In genomic region chr8:107023479-107023878, GRCm38 (mm10) we compare ENCODE assay signal across 25 mouse cellular contexts. TPM values are rescaled to one million over a fixed set of nuclear protein-coding genes. Genes with fewer than 3 reads are reported as not detected.
A peak's percentile ranks its signal among the peaks of the same experiment; 100 is the strongest.
DNase-seq lines count a peak whose midpoint lies in the region; ATAC-seq and TF ChIP-seq lines count a peak whose summit lies in the region.
"Had no signal": no experiment of that assay in that cellular context is flagged by ENCODE, and none has a peak within 500 bp of the region (broad histone marks: within the 10 kb centered on the region; RNA-seq: fewer than 3 reads in every experiment).

No protein-coding gene starts in this region.

- no peak overlapping the region for H3K4me2 ChIP-seq in forebrain, embryonic 13.5 days
- no peak overlapping the region for H3K4me2 ChIP-seq in stomach, postnatal 0 days (replicated peaks; ENCODE audit: low read depth)
- H3K4me2 ChIP-seq: embryonic facial prominence, embryonic 13.5 days; forebrain, embryonic 15.5 days; heart, embryonic 11.5 days; heart, embryonic 15.5 days; hindbrain, embryonic 13.5 days had no signal

- H3K9ac ChIP-seq in forebrain, embryonic 13.5 days, result 0 out of 2 replicates have a peak overlapping the region, but pooled peaks have one; percentile 5
- no peak overlapping the region for H3K9ac ChIP-seq in stomach, postnatal 0 days (ENCODE audit: low read length)
- H3K9ac ChIP-seq: embryonic facial prominence, embryonic 13.5 days; forebrain, embryonic 15.5 days; heart, embryonic 15.5 days; hindbrain, embryonic 13.5 days had no signal

- H3K4me3 ChIP-seq in forebrain, embryonic 13.5 days, result no peak overlapping the region
- H3K4me3 ChIP-seq in forebrain, embryonic 10.5 days, result no peak overlapping the region
- no peak overlapping the region for H3K4me3 ChIP-seq in stomach, postnatal 0 days (ENCODE audit: low read depth, low read length)
- no peak overlapping the region for H3K4me3 ChIP-seq in thymus, adult 2 months (ENCODE audit: control insufficient read depth, insufficient read depth, low read length)
- H3K4me3 ChIP-seq: embryonic facial prominence, embryonic 13.5 days; forebrain, embryonic 15.5 days; heart, adult 2 months; heart, embryonic 15.5 days; hindbrain, embryonic 13.5 days had no signal

- H3K36me3 ChIP-seq in forebrain, embryonic 13.5 days (ENCODE audit: poor library complexity, severe bottlenecking), result no peaks in the 10 kb centered on the region
- H3K36me3 ChIP-seq in forebrain, embryonic 10.5 days (replicated peaks), result no peaks in the 10 kb centered on the region
- no peaks in the 10 kb centered on the region for H3K36me3 ChIP-seq in stomach, postnatal 0 days (ENCODE audit: control insufficient read depth, insufficient read depth, low read length)
- no peaks in the 10 kb centered on the region for H3K36me3 ChIP-seq in thymus, adult 2 months (ENCODE audit: control insufficient read depth, insufficient read depth, low read length)
- H3K36me3 ChIP-seq: embryonic facial prominence, embryonic 13.5 days; forebrain, embryonic 15.5 days; G1E; heart, embryonic 15.5 days; hindbrain, embryonic 13.5 days had no signal

- no peak overlapping the region for H3K27ac ChIP-seq in forebrain, embryonic 13.5 days
- no peak overlapping the region for H3K27ac ChIP-seq in forebrain, embryonic 10.5 days
- 0 out of 2 replicates have a peak overlapping the region, but pooled peaks have one; percentile 6 for H3K27ac ChIP-seq in stomach, postnatal 0 days (replicated peaks)
- H3K27ac ChIP-seq in thymus, adult 2 months (ENCODE audit: control insufficient read depth, insufficient read depth, low read length), result no peak overlapping the region
- H3K27ac ChIP-seq: embryonic facial prominence, embryonic 13.5 days; forebrain, embryonic 15.5 days; heart, adult 2 months; heart, embryonic 15.5 days; hindbrain, embryonic 13.5 days; hindbrain, postnatal 0 days had no signal

- TF ChIP-seq POLR2A in thymus, adult 2 months (IDR thresholded peaks at IDR 0.05; ENCODE audit: control insufficient read depth, extremely low read depth, insufficient read depth, low read length, poor library complexity), result no peak

- no peak for DNase-seq in forebrain, embryonic 10.5 days (ENCODE audit: extremely low spot score, low spot score)
- peak; percentile 51 for DNase-seq in NIH3T3 (ENCODE audit: low read depth)
- peak; percentile 63 for DNase-seq in adrenal gland, postnatal 10 days
- DNase-seq in stomach, postnatal 0 days (ENCODE audit: low spot score), result no peak
- DNase-seq in embryo, embryonic 11 days, result no peak
- no peak for DNase-seq in thymus, adult 2 months
- DNase-seq in frontal cortex, postnatal 10 days (ENCODE audit: low spot score in 2 of 2), result no peak
- DNase-seq: cerebellum, adult 8-10 months; cerebellum, postnatal 14 days; gastrocnemius, postnatal 10 days; heart, adult 2 months; heart, postnatal 14 days; kidney, adult 2 months had no signal

- no peak for TF ChIP-seq EP300 in stomach, postnatal 0 days (optimal IDR thresholded peaks at IDR 0.05)

- TF ChIP-seq CTCF in stomach, postnatal 0 days (IDR thresholded peaks at IDR 0.05; ENCODE audit: low read depth), result no peak
- no peak for TF ChIP-seq CTCF in thymus, adult 2 months (IDR thresholded peaks at IDR 0.05; ENCODE audit: borderline replicate concordance, control insufficient read depth, extremely low read depth, insufficient read depth, low read length, poor library complexity)

- H3K9me3 ChIP-seq in forebrain, embryonic 13.5 days (replicated peaks), result no peaks in the 10 kb centered on the region
- H3K9me3 ChIP-seq in forebrain, embryonic 10.5 days, result no peaks in the 10 kb centered on the region
- H3K9me3 ChIP-seq in stomach, postnatal 0 days (ENCODE audit: control insufficient read depth, low read length), result no peaks in the 10 kb centered on the region
- H3K9me3 ChIP-seq: embryonic facial prominence, embryonic 13.5 days; forebrain, embryonic 15.5 days; G1E; heart, embryonic 15.5 days; hindbrain, embryonic 13.5 days had no signal

- 91% methylated on average over 8 of the region's 8 CpGs for WGBS in forebrain, embryonic 13.5 days
- 91% methylated on average over 8 of the region's 8 CpGs for whole genome bisulfite sequencing in forebrain, embryonic 10.5 days
- WGBS in stomach, postnatal 0 days, result 93% methylated on average over 8 of the region's 8 CpGs
- 89% methylated on average over 8 of the region's 8 CpGs for WGBS in thymus, adult 2 months

- H3K4me1 ChIP-seq in forebrain, embryonic 13.5 days, result no peaks in the 10 kb centered on the region
- H3K4me1 ChIP-seq in forebrain, embryonic 10.5 days, result no peaks in the 10 kb centered on the region
- no peaks in the 10 kb centered on the region for H3K4me1 ChIP-seq in stomach, postnatal 0 days (replicated peaks; ENCODE audit: control insufficient read depth, insufficient read depth)
- no peaks in the 10 kb centered on the region for H3K4me1 ChIP-seq in thymus, adult 2 months (replicated peaks; ENCODE audit: control insufficient read depth, insufficient read depth, low read length)
- H3K4me1 ChIP-seq: embryonic facial prominence, embryonic 13.5 days; forebrain, embryonic 15.5 days; heart, embryonic 15.5 days; hindbrain, embryonic 13.5 days had no signal

- no peak for ATAC-seq in forebrain, embryonic 13.5 days
- no peak for ATAC-seq in stomach, postnatal 0 days (ENCODE audit: low FRiP score, low TSS enrichment)
- ATAC-seq: forebrain, embryonic 15.5 days; hindbrain, postnatal 0 days had no signal

- H3K27me3 ChIP-seq in forebrain, embryonic 13.5 days, result no peaks in the 10 kb centered on the region
- no peaks in the 10 kb centered on the region for H3K27me3 ChIP-seq in forebrain, embryonic 10.5 days (ENCODE audit: poor library complexity, severe bottlenecking)
- no peaks in the 10 kb centered on the region for H3K27me3 ChIP-seq in stomach, postnatal 0 days (ENCODE audit: control insufficient read depth, insufficient read depth, low read length)
- no peaks in the 10 kb centered on the region for H3K27me3 ChIP-seq in thymus, adult 2 months (ENCODE audit: control insufficient read depth, insufficient read depth, low read length)
- H3K27me3 ChIP-seq: embryonic facial prominence, embryonic 13.5 days; forebrain, embryonic 15.5 days; heart, embryonic 15.5 days had no signal

RNA-seq across cellular contexts. Expression of gene Vps4a, which starts 7.5 kb away (rescaled TPM):
- polyA plus RNA-seq in forebrain, embryonic 13.5 days (2015; fragmentation: Nextera tagmentation; extraction: Ambion mirVana), result 113 TPM in 2 replicates
- 67.6 and 69.5 TPM in 2 replicates for polyA plus RNA-seq in forebrain, embryonic 10.5 days (2016; fragmentation: Nextera tagmentation; extraction: Ambion mirVana)
- total RNA-seq in adrenal gland, postnatal 10 days (2021), result 10 to 100 TPM; 54.5 to 55.5 TPM
- 41.0 and 41.4 TPM in 2 replicates for polyA plus RNA-seq in stomach, postnatal 0 days (2015; fragmentation: Nextera tagmentation; extraction: Ambion mirVana)
- polyA plus RNA-seq in thymus, adult 2 months (2012; rRNA removed), result 31.2 and 31.6 TPM in 2 replicates

RNA-seq across cellular contexts. Expression of gene Pdf, which starts 24.9 kb away (rescaled TPM):
- polyA plus RNA-seq in forebrain, embryonic 13.5 days (2015; fragmentation: Nextera tagmentation; extraction: Ambion mirVana), result 32.0 and 36.7 TPM in 2 replicates
- 46.6 and 52.1 TPM in 2 replicates for polyA plus RNA-seq in forebrain, embryonic 10.5 days (2016; fragmentation: Nextera tagmentation; extraction: Ambion mirVana)
- total RNA-seq in adrenal gland, postnatal 10 days (2021), result 10 to 100 TPM; 36.4 to 42.2 TPM
- 26.5 and 28.2 TPM in 2 replicates for polyA plus RNA-seq in stomach, postnatal 0 days (2015; fragmentation: Nextera tagmentation; extraction: Ambion mirVana)
- polyA plus RNA-seq in thymus, adult 2 months (2012; rRNA removed), result 32.2 and 41.4 TPM in 2 replicates

RNA-seq across cellular contexts. Expression of gene Cog8, which starts 33.0 kb away (rescaled TPM):
- 34.5 and 35.5 TPM in 2 replicates for polyA plus RNA-seq in forebrain, embryonic 13.5 days (2015; fragmentation: Nextera tagmentation; extraction: Ambion mirVana)
- 32.8 and 37.3 TPM in 2 replicates for polyA plus RNA-seq in forebrain, embryonic 10.5 days (2016; fragmentation: Nextera tagmentation; extraction: Ambion mirVana)
- 10 to 100 TPM; 24.2 to 26.6 TPM for total RNA-seq in adrenal gland, postnatal 10 days (2021)
- polyA plus RNA-seq in stomach, postnatal 0 days (2015; fragmentation: Nextera tagmentation; extraction: Ambion mirVana), result 22.2 and 24.1 TPM in 2 replicates
- 59.7 and 68.6 TPM in 2 replicates for polyA plus RNA-seq in thymus, adult 2 months (2012; rRNA removed)

RNA-seq across cellular contexts. Expression of gene Nip7, which starts 33.2 kb away (rescaled TPM):
- 91.3 and 99.6 TPM in 2 replicates for polyA plus RNA-seq in forebrain, embryonic 13.5 days (2015; fragmentation: Nextera tagmentation; extraction: Ambion mirVana)
- 128 and 138 TPM in 2 replicates for polyA plus RNA-seq in forebrain, embryonic 10.5 days (2016; fragmentation: Nextera tagmentation; extraction: Ambion mirVana)
- 10 to 100 TPM; 32.9 to 48.6 TPM for total RNA-seq in adrenal gland, postnatal 10 days (2021)
- 49.5 and 49.9 TPM in 2 replicates for polyA plus RNA-seq in stomach, postnatal 0 days (2015; fragmentation: Nextera tagmentation; extraction: Ambion mirVana)
- polyA plus RNA-seq in thymus, adult 2 months (2012; rRNA removed), result 34.1 and 38.4 TPM in 2 replicates

RNA-seq across cellular contexts. Expression of gene Tmed6, which starts 42.0 kb away (rescaled TPM):
- polyA plus RNA-seq in forebrain, embryonic 13.5 days (2015; fragmentation: Nextera tagmentation; extraction: Ambion mirVana), result not detected in 2 replicates
- not detected in 2 replicates for polyA plus RNA-seq in forebrain, embryonic 10.5 days (2016; fragmentation: Nextera tagmentation; extraction: Ambion mirVana)
- total RNA-seq in adrenal gland, postnatal 10 days (2021), result not detected
- polyA plus RNA-seq in stomach, postnatal 0 days (2015; fragmentation: Nextera tagmentation; extraction: Ambion mirVana), result 79.6 and 81.7 TPM in 2 replicates
- 0.20 TPM in 2 replicates for polyA plus RNA-seq in thymus, adult 2 months (2012; rRNA removed)
- total RNA-seq: adrenal gland, adult 18-20 months; common myeloid progenitor, adult 5-6 weeks; G1E; gastrocnemius, postnatal 10 days; gastrocnemius, postnatal 4 days; heart, adult 2 months; heart, postnatal 14 days; hematopoietic stem cell, adult 5-6 weeks; hindbrain, postnatal 0 days had no signal
- polyA plus RNA-seq: embryonic facial prominence, embryonic 13.5 days; forebrain, embryonic 15.5 days; G1E; heart, adult 2 months; heart, embryonic 11.5 days; heart, embryonic 15.5 days; hindbrain, embryonic 13.5 days; hindbrain, postnatal 0 days had no signal

Comparison
In these comparisons a context has a peak if more than half of its experiments do, and no peak if none do; other contexts are left out.
1. DNase-seq: peak in NIH3T3 (single experiment) and adrenal gland, postnatal 10 days (single experiment); none in forebrain, embryonic 10.5 days (single experiment), stomach, postnatal 0 days (single experiment), embryo, embryonic 11 days (single experiment), thymus, adult 2 months (single experiment) and frontal cortex, postnatal 10 days (0 of 2).